Mouse (Mus musculus): ENCODE measurements around the gene Vldlr.
A peak's percentile ranks its signal among the peaks of the same experiment; 100 is the strongest.

Gene Vldlr

DNA sequence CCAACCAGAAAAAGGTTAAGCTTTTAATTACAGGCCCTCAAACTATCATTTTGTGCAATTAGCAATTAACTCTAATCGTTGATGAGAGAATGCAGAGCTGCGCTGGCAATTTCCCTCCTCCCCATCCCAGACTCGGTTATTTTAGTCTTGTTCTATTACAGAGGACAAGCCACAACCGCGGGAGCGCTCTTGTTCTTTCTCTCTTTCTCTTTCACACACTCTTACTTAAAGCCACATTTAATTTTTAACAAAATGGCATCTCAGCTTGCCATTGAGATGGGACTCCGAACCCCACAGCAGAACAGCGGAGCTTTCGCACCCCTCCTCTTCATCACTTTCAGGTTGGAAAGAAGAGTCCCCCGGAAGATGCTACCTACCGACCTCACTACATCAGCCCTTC, at the start of gene Vldlr:
TSS of gene Vldlr (plus strand) at position 167 of the 400 bp plus-strand sequence.
- no peak for DNase-seq

- DNase-seq: no peak
These were observed 48.5 kb upstream of the Vldlr start for GRCm38 (mm10) chr19:27167601-27168319.

DNA sequence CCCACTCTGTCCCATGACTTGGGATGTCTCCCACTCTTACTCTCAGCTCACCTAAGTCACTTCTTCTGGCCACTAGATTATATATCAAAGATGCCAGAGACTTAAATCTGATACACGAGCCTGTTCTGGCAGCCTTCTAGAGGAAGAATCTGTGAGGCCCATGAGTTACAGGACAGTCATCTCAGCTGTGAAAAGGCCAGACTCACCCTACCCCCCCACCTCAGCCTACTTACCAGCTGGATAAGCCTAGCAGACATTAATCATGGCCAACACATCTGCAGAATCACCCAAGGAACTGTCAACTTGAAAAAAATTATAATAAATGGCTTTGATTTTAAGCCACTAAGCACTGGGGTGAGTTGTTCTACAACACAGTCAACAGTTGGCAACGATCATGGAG, 42.4 kb upstream of the Vldlr start:
- no peak for DNase-seq

GRCm38 (mm10) chr19:27175617-27176016, 40.7 kb upstream of the Vldlr start:
- no peak for DNase-seq

GRCm38 (mm10) chr19:27176558-27176957, 39.7 kb upstream of the Vldlr start:
- DNase-seq: no peak

DNA sequence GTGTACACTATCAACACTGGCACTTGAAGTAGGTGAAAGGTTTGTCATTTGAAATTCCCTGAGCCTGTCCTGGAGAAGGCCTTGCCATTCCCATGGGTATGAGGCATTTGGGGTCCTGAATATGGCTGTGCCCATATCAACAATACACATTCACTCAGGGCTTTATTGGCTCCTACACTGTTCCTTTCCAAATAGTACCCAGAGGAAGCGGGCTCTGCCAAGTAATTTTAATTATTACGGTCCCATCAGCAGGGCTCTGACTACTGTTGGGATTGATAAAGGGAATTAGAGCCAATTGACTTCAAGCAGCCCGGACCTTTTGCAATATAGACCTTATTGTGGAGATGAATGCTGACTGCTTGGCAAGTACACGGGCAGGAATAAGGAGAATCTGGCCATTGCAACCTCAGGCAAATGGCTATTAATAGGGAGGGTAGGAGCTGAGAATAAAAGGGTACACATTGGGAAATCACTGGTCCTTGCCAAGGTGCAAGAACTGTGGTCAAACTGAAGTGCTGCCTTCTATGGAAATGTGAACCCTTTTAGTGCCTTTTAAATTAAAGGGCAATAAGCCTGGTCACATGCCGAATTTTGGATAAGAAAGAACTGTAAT, 38.0 kb upstream of the Vldlr start:
- DNase-seq: no peak

DNA sequence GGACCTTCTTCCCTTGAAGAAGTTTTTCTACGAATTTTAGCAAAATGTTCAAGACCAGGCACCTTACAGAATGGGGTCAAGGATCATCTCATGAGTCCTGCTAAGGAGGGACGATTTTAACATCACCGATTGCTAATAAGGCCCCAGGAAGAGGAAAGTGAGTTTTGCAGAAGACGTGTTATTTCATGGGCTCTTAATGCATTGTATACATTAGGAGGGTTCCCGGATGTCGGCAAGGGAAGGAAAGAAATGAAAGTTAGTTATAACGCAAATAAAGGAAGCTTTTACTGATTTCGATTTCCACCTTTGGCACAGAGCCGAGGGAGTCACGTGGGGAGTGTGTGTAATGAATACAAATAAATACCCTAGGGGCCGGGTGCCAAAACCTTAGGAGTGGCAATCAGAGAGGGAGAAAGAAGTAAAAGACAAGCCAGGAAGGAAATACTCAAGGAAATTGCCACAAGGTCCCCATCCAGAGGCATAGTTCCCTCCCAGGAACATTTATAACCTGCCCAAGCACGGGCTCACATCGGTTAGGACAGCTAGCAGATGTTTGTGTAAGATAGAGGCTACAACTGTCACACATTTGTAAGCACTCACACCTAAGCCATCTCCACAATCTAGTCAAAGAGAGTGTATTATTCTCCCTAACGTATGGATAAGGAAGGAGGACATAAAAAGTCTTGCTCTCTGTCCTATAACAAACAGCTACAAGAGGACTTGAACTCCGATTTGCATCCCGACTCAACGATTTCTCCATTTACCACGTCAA, 35.7 kb upstream of the Vldlr start:
- DNase-seq: peak; percentile 5

DNA sequence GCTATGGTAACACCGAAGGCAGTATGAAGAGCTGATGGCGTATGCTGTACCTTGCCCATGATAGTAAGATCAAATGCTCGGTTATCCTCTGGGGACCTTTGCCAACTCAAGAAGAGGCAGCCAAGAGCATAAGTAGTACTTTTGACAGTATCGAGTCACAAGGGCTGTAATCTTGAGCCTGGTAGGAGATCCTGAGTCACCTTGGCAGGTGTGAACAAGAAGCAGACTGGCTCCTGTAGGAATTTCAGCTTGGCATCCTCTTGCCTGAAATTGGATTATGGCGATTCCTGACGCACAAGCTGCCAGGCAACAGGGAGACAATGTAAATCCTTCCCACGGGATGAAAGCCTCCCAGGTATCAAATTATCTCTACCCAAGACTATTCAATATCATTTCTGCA, 32.8 kb upstream of the Vldlr start:
- DNase-seq: no peak

DNA sequence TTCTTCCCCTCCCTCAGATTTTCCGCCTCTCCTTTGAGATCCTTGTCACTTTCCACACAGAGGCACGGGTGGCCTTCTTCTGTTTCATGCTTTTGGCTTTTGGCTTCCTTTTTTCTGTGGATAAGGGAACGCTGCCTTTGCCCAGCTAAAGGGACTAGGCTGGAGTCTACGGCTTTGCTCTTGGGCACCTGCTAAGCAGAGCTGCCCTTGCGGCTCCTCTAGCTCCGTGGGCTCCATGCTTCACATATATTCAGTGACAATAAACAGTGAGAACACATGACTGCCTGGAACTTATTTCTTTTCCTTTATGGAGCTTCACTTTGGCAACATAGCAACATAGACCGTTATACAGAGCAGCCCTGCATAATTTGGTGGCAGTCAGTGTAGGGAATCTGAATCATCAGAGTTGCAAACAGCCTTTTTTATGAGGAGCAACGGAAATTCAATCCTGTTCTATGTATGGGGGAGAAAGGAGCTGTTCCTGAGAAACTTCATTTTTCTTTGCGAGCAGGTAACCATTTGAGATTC, 12.5 kb upstream of the Vldlr start:
- DNase-seq: no peak

DNA sequence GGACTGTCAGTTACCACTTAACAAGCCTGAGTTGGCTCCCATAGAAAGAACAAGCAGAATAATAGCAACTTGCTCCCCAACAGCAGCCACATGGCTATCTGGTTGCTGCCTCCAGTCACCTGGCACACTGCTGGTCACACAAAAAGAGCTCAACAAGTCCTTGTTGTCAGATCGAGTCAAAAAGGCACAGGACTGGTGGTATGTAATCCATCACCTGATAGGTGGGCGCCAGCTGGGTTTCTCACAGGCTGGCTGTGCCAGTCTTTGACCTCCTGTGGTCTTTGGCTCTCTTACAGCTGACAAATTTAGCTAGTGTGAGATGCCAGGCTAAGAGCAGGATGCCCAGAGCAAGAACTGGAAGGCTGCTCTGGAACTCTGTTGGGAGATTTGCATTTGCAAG, 5.3 kb upstream of the Vldlr start:
- no peak for DNase-seq

- no peak for DNase-seq
These were observed 688 bp upstream of the Vldlr start for GRCm38 (mm10) chr19:27215596-27215995.

GRCm38 (mm10) chr19:27216767-27217403, 601 bp downstream of the Vldlr start:
- DNase-seq: peak; percentile 40

DNA sequence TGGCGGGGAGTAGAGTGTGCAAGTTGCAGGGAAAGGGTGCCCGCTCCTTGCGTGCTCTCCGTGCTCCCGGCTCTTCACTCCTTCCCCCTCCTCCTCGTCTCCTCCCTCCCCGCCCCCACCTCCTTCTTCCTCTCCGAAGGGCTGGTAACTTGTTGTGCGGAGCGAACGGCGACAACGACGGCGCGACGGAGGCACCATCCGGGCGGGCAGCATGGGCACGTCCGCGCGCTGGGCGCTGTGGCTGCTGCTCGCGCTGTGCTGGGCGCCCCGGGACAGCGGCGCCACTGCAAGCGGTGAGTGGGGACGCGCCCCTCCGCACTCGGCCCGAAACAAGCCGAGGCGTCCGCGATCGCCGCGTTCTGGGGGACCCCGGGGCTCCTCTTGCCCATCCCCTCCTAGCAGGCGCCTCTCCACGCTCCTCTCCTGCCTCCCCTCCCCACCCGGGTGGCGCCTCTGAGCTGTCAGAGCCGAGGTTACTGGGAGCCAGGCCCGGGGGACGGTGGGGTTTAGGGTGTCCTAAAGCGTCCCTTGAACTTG, 1.2 kb downstream of the Vldlr start:
- DNase-seq: peak; percentile 19

DNA sequence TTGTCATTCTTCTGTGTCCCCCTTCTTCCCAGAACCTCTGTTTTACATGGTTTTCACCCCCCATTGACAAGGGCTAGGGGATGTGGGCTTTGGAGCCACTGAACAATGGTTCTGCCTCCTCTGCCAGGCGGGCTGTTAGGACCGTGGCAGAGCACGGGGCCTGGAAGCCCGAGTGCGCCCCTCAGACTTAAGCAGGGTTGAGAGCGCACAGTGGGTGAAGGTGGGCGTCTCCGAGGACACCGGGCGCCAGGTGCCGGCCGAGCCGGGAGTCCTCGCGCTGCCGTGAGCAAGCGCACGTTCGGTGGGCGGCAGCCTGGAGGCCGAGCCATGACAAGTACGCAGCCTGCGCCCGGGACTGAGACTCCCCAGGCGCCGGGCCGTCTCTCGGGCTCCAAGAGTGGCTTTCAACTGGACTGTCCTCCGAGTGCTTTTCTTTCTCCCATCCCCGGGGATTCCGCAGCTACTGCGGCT, 1.7 kb downstream of the Vldlr start:
- DNase-seq: peak; percentile 17

DNA sequence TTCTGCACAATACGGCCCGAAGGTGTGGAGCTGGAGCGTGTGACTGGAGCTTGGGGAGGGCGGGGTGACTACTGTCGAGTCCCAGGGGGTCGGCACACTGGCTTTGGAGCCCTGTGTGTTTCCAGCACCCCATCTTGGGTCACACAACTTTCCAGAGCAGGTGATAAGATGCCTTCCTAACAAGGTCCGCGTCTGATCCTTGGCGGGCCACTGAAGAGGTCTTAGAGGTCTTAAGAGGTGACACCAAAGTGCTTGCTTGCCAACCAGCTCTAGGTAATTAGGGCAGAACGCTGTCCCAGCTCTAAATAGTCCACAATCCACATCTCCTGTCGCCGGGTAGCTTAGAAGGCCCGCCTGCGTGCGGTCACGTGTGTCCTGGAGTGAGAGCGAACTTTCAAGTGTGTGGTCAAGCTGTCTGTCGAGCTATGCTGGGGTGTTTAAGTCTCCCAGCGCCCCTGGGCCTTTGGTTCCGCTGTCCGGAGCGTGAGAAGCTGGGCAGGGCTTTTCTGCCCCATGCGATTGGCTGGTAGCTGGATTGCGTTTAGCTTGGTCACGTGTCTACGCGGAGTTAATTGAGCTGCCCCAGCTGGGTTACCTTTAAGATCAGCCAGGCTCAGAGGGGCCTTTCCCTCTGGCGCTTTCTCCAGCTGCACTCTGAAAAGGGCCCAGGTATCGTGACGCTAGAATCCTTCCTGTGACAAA, 2.4 kb downstream of the Vldlr start:
- peak; percentile 41 for DNase-seq

GRCm38 (mm10) chr19:27219586-27219985, 3.3 kb downstream of the Vldlr start:
- no peak for DNase-seq

- DNase-seq: no peak
These were observed 6.8 kb downstream of the Vldlr start for GRCm38 (mm10) chr19:27223046-27223445.

- no peak for DNase-seq
These were observed 8.1 kb downstream of the Vldlr start for GRCm38 (mm10) chr19:27224356-27224755.

GRCm38 (mm10) chr19:27226626-27227025, 10.3 kb downstream of the Vldlr start:
- DNase-seq: no peak

DNA sequence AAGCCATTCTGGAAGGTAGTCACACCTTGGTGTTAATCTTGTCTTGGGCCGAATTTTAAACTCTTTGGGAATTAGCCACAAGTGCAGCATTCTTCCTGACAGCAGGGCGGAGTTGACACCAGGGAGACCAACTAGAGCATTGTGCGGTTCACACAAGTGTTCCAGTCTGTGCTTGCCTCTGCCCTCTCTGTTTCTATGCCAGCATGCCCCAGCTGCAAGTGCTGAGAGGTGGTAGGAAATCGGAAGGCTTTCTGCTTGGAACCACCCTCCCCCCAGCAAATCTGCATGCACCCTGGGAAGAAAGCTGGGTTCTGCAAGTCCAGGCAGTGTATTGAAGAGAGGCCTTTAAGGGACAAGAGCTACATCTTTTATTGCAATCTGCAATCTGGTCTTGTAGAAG, 10.8 kb downstream of the Vldlr start:
- no peak for DNase-seq

- DNase-seq: no peak
These were observed 12.0 kb downstream of the Vldlr start for GRCm38 (mm10) chr19:27228254-27228653.

DNA sequence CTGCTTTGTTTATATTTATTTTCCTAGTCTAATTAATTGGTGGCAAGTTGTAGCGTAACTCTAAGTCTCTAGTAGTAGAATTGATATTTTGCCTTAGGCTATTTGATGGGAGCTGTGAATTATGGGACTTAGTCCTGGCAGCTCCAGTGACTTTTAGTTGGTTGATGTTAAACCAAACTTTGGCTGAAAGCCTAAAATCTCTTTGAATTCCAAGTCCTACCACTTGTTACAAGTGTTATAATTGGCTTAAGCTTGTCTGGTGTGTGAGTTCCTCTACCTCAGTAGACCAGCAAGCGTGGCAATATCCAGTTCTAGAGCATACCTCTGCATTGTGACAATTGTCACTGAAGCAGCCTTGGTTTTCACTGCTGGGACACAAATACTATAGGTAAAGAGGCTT, 17.1 kb downstream of the Vldlr start:
- no peak for DNase-seq
